Mouse (Mus musculus): ENCODE data around the gene Xbp1.
"Not testable (repeated sequence)": the region's sequence is repeated elsewhere in the genome, so short reads cannot be mapped to it uniquely, and the experiment has no call there.

Gene Xbp1

DNA sequence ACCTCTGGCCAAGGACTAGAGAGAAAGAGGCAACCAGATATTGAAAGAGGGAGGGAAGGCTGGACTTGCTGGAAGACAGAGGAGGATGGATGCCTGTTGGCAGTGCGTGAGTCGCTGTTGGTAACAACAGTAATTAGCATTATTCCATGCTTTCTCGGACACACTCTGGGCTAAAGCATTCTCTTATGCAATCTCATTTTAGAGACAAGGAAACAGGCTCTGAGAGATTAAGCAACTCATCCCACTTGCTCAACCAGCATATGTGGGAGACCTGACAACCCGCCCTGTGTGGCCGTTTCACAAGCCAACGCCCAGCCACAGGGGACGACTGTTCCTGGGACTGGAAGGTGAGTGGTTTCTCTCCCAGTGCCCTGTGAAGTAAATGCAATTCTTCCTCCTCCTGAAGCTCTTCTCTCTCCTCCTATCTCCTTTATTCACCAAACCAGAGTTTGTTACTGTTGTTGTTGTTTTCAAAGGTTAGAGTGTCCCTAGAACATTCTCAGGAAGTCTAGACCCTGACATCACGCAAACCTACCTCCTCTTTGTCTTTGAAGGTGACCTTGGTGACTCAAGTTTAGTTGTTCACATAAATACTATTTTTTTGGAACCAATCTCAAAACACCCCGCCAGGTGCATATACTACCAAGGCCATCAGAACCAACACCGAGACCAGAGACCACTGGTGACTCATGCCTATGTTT lies 18.0 kb upstream of the Xbp1 start:
- DNase-seq = no peak

DNA sequence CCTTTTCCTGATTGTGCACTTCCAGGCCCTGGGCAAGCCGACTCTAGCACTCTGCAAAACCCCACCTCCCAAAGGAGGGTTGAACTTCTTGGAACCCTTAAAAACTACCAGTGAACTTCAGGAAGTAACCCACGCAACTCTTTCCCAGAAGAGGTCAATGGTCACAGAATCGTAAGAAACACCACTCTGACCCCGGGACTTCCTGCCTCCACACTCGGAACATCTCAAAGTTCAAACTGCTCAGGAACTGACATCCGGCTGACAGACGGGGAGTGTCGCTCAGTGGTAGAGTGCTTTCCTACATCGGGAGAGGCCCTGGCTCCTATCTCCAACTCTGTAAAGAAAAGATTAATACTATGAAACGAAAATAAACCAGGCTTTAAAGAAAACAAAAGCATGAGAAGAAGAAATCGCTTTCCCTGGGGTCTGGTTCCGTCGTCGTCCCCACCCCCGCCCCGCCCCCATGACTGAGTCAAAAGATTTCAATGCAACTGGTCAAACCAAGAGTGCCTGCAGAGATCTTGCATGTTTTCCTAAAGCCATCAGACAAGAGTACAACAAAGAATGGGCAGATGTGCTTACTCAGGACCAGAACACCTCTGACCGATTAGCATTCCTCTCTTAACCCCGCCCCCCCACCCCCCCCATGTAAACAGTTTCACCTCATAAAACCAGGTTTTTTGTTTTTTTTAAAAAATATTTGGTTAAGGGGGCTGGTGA lies 14.4 kb upstream of the Xbp1 start:
- DNase-seq = no peak

DNA sequence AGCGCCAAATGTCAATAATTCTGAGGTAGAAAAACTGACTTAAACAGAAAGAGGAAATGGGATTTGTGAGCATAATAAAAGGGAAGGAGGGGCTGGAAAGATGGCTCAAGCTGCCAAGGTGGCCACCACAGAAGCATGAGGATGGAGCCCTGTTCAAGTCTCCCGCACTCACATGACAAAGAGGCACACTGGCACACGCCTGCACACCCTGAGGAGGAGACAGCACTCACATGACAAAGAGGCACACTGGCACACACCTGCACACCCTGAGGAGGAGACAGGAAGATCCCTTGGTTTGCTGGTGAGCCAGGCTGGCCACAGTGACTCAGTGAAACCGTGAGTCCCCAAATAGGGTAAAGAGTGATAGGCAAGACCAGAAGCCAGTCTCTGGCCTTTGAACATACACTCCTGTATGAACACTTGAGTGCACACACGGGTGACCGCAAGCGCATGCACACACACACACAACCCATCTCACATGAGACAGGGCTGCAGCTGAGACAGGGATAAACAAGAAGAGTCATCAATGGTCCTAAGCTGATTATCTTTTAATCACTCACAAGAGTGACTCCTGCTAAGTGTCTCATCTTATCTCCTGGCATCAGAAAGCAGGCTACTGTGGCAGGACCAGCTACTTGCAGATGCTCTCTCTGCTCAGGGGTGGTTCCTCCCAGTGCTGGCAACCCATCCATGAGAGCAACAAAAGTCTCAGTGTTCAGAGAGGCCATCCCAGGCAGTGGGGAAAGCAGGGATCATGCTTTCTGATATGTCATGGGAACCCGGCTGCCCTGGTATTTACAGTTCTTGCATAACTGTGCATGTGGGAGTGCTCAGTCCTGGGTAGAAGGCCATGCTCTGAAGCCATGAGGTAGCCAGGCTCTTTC lies 11.0 kb upstream of the Xbp1 start:
- no peak for DNase-seq

DNA sequence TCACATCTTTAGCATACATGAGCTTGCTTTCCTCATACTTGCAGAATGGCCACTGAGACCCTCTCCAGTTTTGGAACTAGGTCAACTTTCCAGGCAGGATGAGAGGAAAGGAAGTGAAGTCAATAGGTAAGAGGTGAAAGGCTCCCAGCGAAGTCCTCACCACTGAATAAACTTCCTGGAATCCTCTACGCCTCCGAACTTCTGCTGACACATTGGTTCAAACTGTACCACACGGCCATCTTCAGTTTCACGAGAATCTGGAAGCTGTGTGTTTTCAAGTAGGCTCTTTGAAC lies 10.4 kb upstream of the Xbp1 start:
- DNase-seq = no peak

DNA sequence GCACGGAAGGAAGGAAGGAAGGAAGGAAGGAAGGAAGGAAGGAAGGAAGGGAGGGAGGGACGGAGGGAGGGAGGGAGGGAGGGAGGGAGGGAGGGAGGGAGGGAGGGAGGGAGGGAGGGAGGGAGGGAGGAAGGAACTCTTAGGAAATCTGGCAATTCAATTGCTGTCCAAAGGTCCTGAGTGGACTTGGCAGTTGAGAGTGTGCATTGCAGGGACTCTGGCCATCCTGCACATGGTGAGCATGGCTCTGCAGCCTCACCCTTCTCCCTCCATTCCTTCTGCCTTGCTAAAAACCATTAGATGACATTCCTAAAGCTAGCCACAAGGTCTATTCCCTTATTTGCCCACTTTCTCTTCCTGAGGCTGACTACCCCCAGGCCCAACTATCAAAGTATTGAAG lies 9.8 kb upstream of the Xbp1 start:
- not testable (repeated sequence) for DNase-seq

DNA sequence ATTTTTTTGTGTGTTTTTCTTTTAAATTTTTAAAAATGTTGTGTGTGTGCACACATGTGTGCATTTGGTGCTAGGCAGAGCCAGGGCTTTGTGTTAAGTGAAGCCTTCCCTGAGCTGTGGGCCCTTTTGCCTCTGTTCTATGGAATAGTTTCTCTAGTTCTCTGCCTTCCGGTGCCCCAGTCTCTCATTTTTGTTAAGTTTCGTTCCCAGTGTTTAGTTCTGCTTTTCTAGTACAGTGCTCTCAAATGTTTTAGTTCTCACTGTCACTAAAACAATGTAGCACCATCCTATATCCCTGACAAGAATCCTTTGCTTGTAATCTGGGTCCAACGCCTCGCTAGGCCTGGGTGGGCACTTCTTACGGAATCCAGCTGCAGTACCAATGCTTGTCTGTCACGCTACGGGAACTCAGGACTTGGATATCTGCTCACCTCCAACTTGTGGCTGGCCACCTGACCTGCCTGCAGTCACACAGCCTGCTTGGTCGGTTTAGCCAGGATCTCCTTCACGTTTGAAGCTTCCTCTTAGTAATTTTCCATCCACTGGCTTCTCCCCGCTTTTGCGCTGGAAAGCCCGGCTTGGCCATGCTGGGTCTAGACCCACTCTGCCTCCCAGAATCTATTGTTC lies 8.2 kb upstream of the Xbp1 start:
- DNase-seq = no peak

DNA sequence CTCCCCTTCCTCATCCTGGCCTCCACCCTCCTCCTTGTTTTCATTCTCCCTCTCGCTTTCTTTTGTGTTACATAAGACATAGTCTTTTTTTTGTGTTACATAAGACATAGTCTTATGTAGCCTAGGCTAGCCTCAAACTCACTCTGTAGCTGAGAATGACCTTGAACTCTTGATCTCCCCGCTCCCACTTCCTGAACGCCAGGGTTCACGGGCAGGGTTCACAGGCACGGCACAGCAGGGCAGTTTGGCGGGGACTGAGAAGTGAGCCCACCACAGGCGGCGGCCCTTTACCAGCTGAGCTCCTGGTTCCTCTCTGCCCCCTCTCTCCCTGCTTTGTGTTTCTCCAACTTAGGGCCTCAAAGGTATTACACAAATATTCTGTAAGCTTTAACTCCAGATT lies 7.5 kb upstream of the Xbp1 start:
- DNase-seq = no peak

DNA sequence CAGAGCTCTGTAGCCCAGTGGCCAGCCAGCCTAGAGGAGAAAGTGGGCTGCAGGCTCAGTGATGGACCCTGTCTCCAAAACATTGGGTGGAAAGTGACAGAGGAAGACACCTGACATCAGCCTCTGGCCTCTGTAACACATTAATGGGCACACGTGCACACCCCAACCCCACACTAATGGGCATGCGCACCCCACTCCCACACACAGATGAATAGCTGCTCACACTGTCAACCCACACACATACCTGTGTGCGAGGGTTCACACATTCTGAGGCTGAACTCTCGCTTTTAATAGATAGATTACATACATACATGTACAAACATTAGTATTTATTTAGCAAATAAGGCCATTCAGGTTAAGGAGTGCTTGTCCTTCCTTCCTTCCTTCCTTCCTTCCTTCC lies 6.4 kb upstream of the Xbp1 start:
- no peak for DNase-seq

DNA sequence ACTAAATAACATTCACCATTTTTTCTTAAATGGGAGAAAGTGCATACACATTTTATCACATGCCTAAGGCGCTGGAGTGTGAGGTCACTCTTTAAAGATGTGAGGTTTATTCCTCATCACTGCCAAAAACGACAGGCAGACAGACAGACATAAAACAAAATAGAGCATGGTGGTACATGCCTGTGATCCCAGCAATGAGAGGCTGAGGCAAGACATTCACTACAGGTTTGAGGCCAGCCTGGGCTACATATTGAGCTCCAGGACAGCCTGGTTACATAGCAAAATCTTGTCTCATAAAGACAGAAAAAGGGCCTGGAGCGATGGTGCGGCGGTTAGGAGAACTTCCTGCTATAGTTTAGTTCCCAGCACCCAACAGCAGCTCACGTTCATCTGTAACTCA lies 5.3 kb upstream of the Xbp1 start:
- DNase-seq = no peak

DNA sequence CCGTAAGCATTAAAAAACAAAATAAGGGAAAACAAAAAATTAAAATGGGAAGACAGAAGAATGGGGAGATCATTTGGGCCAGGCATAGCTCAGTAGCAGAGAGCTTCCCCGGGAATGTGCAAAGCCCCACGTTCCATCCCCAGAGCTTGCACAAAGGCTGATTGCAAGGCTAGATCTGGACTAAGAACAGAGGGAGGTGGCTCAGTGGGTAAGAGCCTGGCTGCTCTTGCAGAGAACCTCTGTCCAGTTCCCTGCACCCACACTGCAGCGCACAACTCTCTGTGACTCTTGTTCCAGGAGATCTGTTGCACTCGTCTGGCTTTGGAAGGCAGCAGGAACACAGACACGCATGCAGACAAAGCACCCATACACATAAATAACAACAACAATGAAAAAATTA lies 4.8 kb upstream of the Xbp1 start:
- no peak for DNase-seq

DNA sequence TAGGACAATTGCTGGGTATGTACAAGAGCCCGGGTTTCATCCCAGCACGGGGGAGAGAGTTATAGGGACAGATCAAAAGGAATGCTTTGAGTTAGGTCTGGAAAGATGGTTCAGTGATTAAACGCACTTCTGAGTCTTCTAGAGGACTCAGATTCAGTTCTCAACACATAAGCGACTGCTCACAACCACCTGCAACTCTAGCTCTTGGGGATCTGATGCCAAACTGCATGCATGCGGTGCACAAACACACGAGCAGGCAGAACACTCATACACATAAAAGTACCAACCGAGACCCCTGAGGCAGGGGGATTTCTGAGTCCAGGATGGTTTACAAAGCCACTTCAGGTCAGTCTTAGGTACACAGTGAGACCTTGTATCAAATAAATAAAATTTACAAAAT lies 4.3 kb upstream of the Xbp1 start:
- no peak for DNase-seq

DNA sequence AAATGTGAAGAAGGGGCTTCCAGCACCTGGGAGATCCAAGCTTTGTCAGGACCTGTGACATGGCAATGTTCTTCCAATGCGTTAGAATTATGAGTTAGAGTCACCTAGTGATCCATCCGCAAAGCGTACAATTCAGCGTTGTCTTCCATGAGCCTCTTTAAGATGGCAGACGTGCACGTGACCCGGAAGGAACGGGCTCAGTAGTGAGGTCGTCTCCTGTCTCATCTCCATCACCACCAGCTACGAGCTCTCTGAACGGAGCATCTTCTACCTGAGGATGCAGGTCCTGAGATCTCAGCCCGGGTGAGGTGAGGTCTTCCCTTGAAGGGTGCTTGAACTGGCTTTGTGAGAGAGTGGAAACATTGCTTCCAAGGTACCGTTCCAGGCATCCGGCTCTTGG lies 3.8 kb upstream of the Xbp1 start:
- DNase-seq = no peak

DNA sequence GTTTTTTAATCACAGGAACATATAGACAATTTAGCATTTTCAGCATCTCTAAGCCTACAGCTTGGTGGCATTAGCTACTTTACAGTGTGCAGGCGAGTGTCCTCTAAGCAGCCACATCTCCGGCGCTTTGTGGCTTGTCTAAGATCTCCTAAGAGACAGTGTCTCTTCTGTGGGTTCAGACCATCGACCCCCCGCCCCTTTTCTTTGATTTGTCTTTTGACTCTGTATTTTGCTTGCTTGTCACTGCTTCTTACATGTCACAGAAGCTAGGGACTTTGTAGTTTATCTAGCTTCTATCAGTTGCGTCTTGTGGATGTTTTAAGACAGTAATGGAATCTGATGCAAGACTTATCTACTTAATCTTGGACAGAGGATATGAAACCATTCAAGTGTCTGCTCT lies 3.1 kb upstream of the Xbp1 start:
- no peak for DNase-seq

DNA sequence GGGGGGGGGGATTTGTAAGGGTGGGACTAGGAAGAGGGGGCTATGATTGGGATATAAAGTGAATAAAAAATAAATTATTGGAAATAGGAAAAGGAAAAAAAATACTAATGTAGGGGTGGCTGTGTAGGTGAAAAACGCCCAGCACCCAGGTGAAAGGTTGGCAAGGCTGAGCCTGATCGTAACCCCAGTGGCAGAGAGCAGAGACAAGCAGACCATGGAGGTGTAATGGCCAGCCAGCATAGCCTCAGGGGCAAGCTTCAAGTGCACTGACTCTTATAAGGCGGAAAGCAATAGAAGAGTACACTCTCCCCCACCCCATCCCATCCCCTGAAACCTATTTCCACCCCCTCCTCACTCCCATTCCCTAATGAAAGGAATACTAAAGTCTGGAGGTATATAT lies 778 bp upstream of the Xbp1 start:
- DNase-seq = no peak

DNA sequence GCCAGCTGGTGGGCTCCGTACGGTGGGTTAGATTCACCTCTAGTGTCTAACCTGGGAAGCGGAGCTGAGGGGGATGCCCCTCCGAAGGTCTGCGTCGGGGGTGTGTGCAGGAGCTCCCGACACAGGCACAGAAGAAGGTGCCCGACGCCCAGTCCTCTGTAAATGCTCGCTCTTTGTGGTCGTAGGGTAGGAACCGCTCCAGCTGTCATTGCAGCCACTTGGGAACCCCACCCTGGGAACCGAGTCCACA lies 732 bp downstream of the Xbp1 start:
- no peak for DNase-seq

DNA sequence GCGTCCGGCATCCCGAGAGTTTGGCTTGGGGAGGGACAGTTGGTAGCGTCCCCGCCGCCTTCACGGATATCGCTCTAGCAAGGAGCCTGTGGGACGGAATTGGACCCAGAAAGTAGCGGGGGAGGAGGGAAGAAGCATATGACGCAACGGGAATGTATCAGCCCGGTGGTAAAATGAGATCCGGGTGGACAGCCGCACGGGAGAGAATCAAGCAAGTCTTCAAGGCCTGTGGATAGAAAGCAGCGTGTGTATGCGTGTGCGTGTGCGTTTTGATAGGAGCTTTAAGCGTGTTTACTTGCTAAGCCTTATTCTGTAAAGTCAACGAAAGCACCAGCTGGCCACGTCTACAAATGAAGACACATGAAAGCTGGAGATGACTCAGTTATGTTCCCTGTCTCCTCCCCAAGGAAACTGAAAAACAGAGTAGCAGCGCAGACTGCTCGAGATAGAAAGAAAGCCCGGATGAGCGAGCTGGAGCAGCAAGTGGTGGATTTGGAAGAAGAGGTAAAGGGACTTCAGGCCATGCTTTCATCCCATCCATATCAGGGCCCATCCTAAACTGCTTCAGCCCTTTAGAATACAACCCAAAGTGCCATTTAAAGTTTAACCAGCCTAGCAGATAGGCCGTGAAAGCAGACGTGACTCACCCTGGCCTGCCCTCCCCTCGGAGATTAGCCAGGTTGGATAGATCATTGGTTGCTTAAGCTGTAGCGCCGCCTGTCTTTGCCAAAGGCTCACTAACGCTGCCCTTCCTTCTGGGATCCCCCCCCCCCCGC lies 1.2 kb downstream of the Xbp1 start:
- peak; percentile 79 to 84 for DNase-seq

DNA sequence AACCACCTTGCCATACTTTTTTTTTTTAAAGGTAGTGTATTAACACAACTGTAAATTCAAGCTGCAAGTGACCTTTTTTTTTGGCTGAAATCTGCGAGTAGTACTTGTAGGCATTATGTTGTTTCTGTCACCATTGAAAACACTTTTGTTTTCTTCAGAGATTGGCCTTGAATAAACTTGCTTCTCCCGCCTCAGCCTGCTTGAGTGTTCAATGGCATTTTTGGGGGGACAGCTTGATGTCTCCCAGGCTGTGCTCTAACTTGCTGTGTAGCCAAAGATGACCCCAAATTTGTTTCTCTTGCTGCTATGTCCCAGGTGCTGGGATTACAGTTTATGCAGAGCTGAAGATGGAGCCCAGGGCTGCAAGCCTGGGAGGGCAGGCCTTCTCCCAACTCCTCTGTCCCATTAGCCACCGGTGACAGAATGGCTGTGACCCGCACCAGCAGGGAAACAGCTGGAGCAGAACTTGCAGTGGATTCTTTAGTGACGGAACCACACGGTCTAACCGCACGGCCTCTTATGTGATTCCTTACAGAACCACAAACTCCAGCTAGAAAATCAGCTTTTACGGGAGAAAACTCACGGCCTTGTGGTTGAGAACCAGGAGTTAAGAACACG lies 2.4 kb downstream of the Xbp1 start:
- DNase-seq = no peak

DNA sequence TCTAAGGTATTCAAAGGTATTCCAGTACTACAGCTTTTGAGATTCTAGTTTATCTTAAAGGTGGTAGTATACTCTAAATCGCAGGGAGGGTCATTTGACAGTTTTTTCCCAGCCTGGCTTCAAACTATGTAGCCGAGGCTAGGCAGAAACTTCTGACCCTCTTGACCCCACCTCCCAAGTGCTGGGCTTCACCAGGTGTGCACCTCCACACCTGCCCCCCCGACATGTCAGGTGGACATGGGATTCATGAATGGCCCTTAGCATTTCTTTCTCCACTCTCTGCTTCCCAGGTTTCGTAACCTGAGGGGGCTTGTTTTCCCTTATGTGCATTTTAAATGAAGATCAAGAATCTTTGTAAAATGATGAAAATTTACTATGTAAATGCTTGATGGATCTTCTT lies 5.0 kb downstream of the Xbp1 start:
- DNase-seq = no peak

DNA sequence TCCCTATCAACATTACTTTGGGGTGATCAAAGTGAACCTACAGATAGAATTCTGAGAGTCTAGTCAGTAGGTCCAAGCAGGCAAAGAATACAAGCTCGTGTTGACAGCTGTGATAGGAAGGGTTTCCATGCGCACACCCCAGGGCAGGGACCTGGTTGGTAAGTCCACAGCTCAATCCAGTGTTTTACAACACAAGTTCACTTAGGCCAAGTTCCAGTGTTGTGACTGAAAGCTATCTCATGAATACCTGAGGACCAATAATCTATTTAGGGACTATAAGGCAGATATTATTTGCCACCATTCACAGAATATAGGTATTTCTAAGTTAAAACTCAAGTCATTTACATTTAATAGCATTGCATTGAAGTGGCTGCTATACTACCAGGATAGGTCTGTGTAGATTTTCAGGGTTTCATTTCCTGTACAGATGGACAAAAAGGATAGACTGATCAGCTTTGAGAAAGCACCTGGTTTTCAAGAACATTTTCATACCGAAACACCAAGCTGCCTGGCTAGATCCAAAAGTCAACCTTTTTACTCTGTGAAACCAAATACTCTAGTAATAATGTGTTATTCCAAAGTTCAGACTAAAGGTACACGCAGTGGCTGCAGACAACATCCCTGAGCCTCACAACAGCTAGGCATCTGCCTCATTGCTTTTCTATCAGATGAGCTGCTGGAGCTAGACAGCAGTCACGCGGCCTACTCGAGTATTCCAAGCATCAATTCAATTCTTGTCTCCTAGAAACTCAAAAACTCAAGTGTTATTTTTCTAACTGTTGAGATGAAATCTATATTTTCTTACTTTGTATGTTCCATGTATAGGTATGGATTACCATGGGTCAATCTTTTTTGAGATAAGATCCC lies 6.3 kb downstream of the Xbp1 start:
- DNase-seq = no peak

DNA sequence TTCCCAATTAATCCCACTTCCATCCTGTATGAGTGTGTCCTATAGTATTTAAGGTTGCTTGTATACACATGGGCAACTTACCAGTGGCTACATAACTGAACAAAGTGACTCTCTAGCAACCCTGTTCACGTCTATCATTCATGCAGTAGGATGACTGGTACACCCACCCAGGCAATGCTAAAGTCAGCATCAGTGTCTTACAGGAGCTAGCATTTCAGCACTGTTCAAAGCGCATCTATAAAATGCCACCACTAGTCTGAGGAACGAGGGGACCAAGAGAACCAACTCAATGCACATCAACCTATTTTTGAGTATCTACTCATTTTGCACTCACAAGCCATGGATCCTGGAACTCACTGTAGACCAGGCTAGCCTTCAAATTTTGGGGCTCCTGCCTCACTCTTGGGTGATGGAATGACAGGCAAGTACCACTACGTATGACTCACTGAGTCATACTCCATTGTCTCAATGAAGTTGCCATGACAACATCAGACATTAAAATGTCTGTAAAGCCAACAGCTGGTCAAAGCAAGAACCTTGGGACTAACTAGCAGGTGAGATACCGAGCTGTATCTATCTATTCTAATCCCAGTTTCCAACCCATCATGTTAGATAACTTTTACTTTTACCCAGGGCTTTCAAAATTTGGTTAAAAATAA lies 7.5 kb downstream of the Xbp1 start:
- no peak for DNase-seq

DNA sequence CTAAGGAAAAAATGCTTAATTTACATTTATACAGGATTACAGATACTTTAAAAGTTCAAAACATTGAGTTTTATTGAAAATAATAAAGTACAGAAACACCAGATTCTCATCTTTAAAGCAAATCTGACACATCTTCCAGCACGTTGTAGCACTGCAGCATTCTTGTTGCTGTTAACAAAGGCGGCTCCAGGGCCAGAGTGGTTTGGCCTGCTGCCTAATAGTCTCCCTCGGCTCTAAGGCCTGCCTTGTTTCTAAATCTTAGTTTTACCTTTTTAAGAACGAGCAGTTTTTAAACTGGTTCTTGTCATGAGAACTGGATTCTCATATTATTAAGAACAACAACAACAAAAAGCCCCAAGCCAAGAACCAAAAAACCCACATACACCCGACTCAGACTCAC lies 8.4 kb downstream of the Xbp1 start:
- DNase-seq = peak in 1 of 2 experiments; percentile 42
